Mouse (Mus musculus): ENCODE measurements at regions not wholly inside any gene's neighbourhood (a gene's known extent, or its start where the extent isn't known, plus 50 kb on each side); places are given as distances from the start of the nearest gene placed in this dataset.

GRCm38 (mm10) chr13:51314541-51314977 is 93.9 kb upstream of the S1pr3 start:
- TF ChIP-seq CTCF (IDR thresholded peaks at IDR 0.05; ENCODE audit: insufficient read depth, low read length) (no peak), POLR2A (IDR thresholded peaks at IDR 0.05; ENCODE audit: borderline replicate concordance, extremely low read depth, low read depth, low read length) (no peak)
